Mouse (Mus musculus): ENCODE results near the gene Dydc1.

DNA sequence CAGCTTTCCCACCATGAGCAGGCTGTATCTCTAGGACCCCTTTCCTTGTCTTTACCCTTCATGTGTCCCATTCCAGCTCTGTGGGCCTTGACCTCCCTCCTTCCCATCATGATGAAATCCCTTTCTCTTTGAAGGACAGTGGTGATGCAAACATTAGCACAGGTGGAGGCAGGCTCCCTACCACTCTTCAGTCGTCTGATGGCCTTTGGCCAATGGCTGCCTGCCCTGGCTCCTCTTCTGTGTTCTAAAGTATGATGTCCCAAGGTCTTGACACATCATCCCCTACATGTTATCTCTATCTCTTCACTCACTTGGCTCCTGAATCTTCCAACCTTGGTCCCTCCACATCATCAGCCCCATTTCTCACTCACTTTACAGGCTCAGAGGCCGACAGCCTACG, 43.6 kb downstream of the Dydc1 start:
- TF ChIP-seq POU5F1 (IDR thresholded peaks at IDR 0.05; ENCODE audit: borderline replicate concordance, low read length) (no peak), CTCF (conservative IDR thresholded peaks at IDR 0.05; ENCODE audit: low read length) (no peak)
